Mouse (Mus musculus): ENCODE data around the gene Babam2.

DNA sequence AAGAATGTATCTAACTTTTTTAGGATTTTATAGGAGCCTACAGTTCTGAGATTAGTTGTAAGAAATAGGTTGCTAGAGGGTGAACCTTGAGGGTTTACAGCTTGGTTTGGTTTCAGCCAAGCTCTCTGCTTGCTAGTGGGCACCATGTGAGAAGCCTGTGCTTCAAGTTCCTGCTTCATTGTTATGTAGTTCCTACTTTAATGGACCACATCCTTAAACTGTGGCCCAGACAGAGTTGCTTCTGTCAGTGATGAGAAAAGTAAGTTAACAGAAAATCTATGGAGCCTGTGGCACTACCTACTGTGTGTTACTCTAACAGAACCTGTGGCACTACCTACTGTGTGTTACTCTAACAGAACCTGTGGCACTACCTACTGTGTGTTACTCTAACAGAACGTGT, 57.1 kb downstream of the Babam2 start:
- TF ChIP-seq CHD2 (IDR thresholded peaks at IDR 0.05; ENCODE audit: low read depth, low read length) (no peak), HCFC1 (IDR thresholded peaks at IDR 0.05; ENCODE audit: borderline replicate concordance, insufficient read depth, low read length) (no peak), MAFK (IDR thresholded peaks at IDR 0.05; ENCODE audit: insufficient read depth, low read depth, low read length) (no peak), ZNF384 (IDR thresholded peaks at IDR 0.05; ENCODE audit: low read depth, low read length) (no peak), ZC3H11A (IDR thresholded peaks at IDR 0.05; ENCODE audit: borderline replicate concordance, low read depth, low read length) (no peak)

Measured in ES-E14 (cell line).